17 mouse cellular contexts compared by ENCODE assay signal in the genomic region with DNA sequence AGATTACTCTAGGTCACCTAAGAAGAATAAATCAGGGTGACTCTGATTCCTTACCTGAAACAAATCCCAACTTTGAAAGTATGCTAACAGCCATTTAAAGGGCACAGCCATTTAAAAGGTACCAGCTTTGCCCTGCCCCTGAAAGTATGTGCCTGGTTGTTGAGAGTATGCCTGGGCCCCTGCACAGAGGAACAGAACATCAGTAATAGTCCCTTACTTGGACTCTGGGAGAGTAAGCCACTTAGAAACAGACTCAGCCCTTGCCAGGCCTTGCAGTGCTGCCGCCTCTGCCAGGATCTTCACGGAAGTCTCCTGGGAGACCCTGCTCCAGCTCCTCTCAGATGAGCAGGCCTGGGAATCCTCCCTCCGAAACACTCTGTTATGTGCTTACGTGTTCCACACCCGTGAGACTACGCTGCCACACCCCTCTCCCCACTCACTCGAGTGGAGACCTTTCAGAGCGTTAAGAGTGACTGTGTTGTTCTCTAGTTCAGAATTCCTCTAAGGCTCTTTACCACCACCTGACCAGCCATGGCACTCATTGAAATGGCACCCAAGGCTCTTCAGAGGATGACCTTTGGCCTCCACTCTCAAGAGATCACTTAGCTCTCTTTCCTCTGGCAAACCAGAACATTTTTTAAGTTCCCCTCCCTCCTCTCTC.
"Had no signal": no experiment of that assay in that cellular context is flagged by ENCODE, and none has a peak within 500 bp of the region (broad histone marks: within the 10 kb centered on the region; RNA-seq: fewer than 3 reads in every experiment).

No protein-coding gene starts in this region.

- H3K36me3 ChIP-seq: intestine, embryonic 15.5 days; limb, embryonic 13.5 days; midbrain, embryonic 12.5 days; neural tube, embryonic 13.5 days had no signal

- H3K9ac ChIP-seq: intestine, embryonic 15.5 days; limb, embryonic 13.5 days; liver, embryonic 14.5 days; midbrain, embryonic 12.5 days; neural tube, embryonic 13.5 days had no signal

- ATAC-seq: intestine, embryonic 15.5 days; midbrain, embryonic 16.5 days had no signal

- H3K27me3 ChIP-seq: intestine, embryonic 15.5 days; limb, embryonic 13.5 days; midbrain, embryonic 12.5 days; neural tube, embryonic 13.5 days had no signal

- H3K4me3 ChIP-seq: intestine, embryonic 15.5 days; layer of hippocampus, adult 2 months; limb, embryonic 13.5 days; megakaryocyte, embryonic 14.5 days; midbrain, embryonic 12.5 days; neural tube, embryonic 13.5 days had no signal

- H3K9me3 ChIP-seq: intestine, embryonic 15.5 days; limb, embryonic 13.5 days; midbrain, embryonic 12.5 days; neural tube, embryonic 13.5 days had no signal

- H3K4me2 ChIP-seq: intestine, embryonic 15.5 days; limb, embryonic 13.5 days; midbrain, embryonic 12.5 days; neural tube, embryonic 13.5 days had no signal

- DNase-seq: kidney, adult 18-20 months; kidney, postnatal 10 days; kidney, postnatal 4 days; left cerebral cortex, postnatal 4 days; retina, postnatal 1 day; thymus, adult 18-20 months; thymus, postnatal 14 days had no signal

- H3K4me1 ChIP-seq: midbrain, embryonic 12.5 days had no signal

- H3K27ac ChIP-seq: intestine, embryonic 15.5 days; layer of hippocampus, adult 2 months; limb, embryonic 13.5 days; liver, embryonic 14.5 days; macrophage; midbrain, embryonic 12.5 days; neural tube, embryonic 13.5 days; stomach, postnatal 0 days had no signal
